In genomic region chr10:100017771-100018070, GRCm38 (mm10) we compare ENCODE assay signal across 9 mouse cellular contexts. TPM values are rescaled to one million over a fixed set of nuclear protein-coding genes. Genes with fewer than 3 reads are reported as not detected.
DNase-seq lines count a peak whose midpoint lies in the region; ATAC-seq and TF ChIP-seq lines count a peak whose summit lies in the region.
"Had no signal": no experiment of that assay in that cellular context is flagged by ENCODE, and none has a peak within 500 bp of the region (broad histone marks: within the 10 kb centered on the region; RNA-seq: fewer than 3 reads in every experiment).

No protein-coding gene starts in this region.

- H3K27me3 ChIP-seq in heart, adult 2 months (ENCODE audit: control insufficient read depth, insufficient read depth, low read length), result no peaks in the 10 kb centered on the region
- peaks cover 45% of the 10 kb centered on the region for H3K27me3 ChIP-seq in hindbrain, embryonic 12.5 days
- H3K27me3 ChIP-seq in midbrain, embryonic 11.5 days (ENCODE audit: control insufficient read depth, insufficient read depth, low read length), result peaks cover 90% of the 10 kb centered on the region

- no peak for ATAC-seq in hindbrain, embryonic 12.5 days (ENCODE audit: low FRiP score)
- no peak for ATAC-seq in midbrain, embryonic 11.5 days (ENCODE audit: low FRiP score)

- H3K9me3 ChIP-seq in hindbrain, embryonic 12.5 days (replicated peaks), result no peaks in the 10 kb centered on the region
- H3K9me3 ChIP-seq in midbrain, embryonic 11.5 days (ENCODE audit: control insufficient read depth, low read length), result no peaks in the 10 kb centered on the region

- peaks cover 9% of the 10 kb centered on the region for H3K4me1 ChIP-seq in heart, adult 2 months (ENCODE audit: control insufficient read depth, insufficient read depth, low read length)
- H3K4me1 ChIP-seq in cortical plate, adult 2 months (ENCODE audit: control insufficient read depth, insufficient read depth, low read length), result peaks cover 5% of the 10 kb centered on the region; the same call in 1 of the 2 replicates
- H3K4me1 ChIP-seq in hindbrain, embryonic 12.5 days, result peaks cover 23% of the 10 kb centered on the region
- peaks cover 11% of the 10 kb centered on the region for H3K4me1 ChIP-seq in midbrain, embryonic 11.5 days (ENCODE audit: control insufficient read depth, insufficient read depth, low read length)

- H3K79me2 ChIP-seq in heart, adult 2 months (replicated peaks; ENCODE audit: control insufficient read depth, insufficient read depth, low read length), result peaks cover 5% of the 10 kb centered on the region; the same call in 1 of the 2 replicates

- peak overlapping the region; percentile 99 for H3K4me2 ChIP-seq in hindbrain, embryonic 12.5 days (replicated peaks)
- H3K4me2 ChIP-seq in midbrain, embryonic 11.5 days, result 0 out of 2 replicates have a peak overlapping the region, but pooled peaks have one; percentile 8

- peak overlapping the region; percentile 92 for H3K9ac ChIP-seq in heart, adult 2 months (ENCODE audit: low read depth, low read length)
- no peak overlapping the region for H3K9ac ChIP-seq in hindbrain, embryonic 12.5 days
- H3K9ac ChIP-seq in midbrain, embryonic 11.5 days (ENCODE audit: low read length), result no peak overlapping the region

- no peak for TF ChIP-seq CTCF in heart, adult 2 months (IDR thresholded peaks at IDR 0.05)
- no peak for TF ChIP-seq CTCF in cortical plate, adult 2 months (IDR thresholded peaks at IDR 0.05; ENCODE audit: extremely low read depth, insufficient read depth, low read length)

- TF ChIP-seq EP300 in heart, adult 2 months (IDR thresholded peaks at IDR 0.05; ENCODE audit: insufficient read depth, low read depth, low read length), result no peak

- 37% methylated on average over 10 of the region's 10 CpGs for WGBS in heart, adult 2 months
- 6% methylated on average over 10 of the region's 10 CpGs for WGBS in hindbrain, embryonic 12.5 days
- WGBS in midbrain, embryonic 11.5 days, result 1% methylated on average over 10 of the region's 10 CpGs

- no peak for DNase-seq in heart, adult 2 months
- no peak for DNase-seq in heart, postnatal 36 days
- peak; percentile 92 for DNase-seq in midbrain, embryonic 11.5 days (ENCODE audit: low spot score, missing footprints)
- DNase-seq in adipocyte (ENCODE audit: low spot score), result no peak
- no peak for DNase-seq in cerebellum, adult 11 months
- no peak for DNase-seq in urinary bladder, postnatal 25 days (ENCODE audit: low spot score)
- DNase-seq: gastrocnemius, postnatal 25 days had no signal

- no peak; the same call in 1 of the 2 replicates for TF ChIP-seq POLR2A in heart, adult 2 months (IDR thresholded peaks at IDR 0.05; ENCODE audit: insufficient read depth, low read depth, low read length)
- TF ChIP-seq POLR2A in cortical plate, adult 2 months (IDR thresholded peaks at IDR 0.05; ENCODE audit: extremely low read depth, insufficient read depth, low read length), result no peak

- H3K27ac ChIP-seq in heart, adult 2 months, result peak overlapping the region; percentile 62
- peak overlapping the region; percentile 0; the same call in 1 of the 2 replicates for H3K27ac ChIP-seq in cortical plate, adult 2 months (ENCODE audit: insufficient read depth, low read length)
- H3K27ac ChIP-seq in hindbrain, embryonic 12.5 days, result no peak overlapping the region
- H3K27ac ChIP-seq in midbrain, embryonic 11.5 days (ENCODE audit: low read depth, low read length), result no peak overlapping the region

- H3K36me3 ChIP-seq in heart, adult 2 months (ENCODE audit: control insufficient read depth, insufficient read depth, low read length), result peaks cover 32% of the 10 kb centered on the region
- H3K36me3 ChIP-seq in hindbrain, embryonic 12.5 days, result no peaks in the 10 kb centered on the region
- no peaks in the 10 kb centered on the region for H3K36me3 ChIP-seq in midbrain, embryonic 11.5 days (ENCODE audit: control insufficient read depth, insufficient read depth, low read length)

- peak overlapping the region; percentile 93 for H3K4me3 ChIP-seq in heart, adult 2 months
- peak overlapping the region; percentile 95 for H3K4me3 ChIP-seq in cortical plate, adult 2 months (ENCODE audit: insufficient read depth, low read length)
- H3K4me3 ChIP-seq in hindbrain, embryonic 12.5 days, result peak overlapping the region; percentile 70
- H3K4me3 ChIP-seq in midbrain, embryonic 11.5 days (ENCODE audit: low read depth, low read length), result no peak overlapping the region

- intact Hi-C loops in heart, adult 2 months (cut with DNase I), result loop anchor here (2.0 to 10.0 kb wide), 6 partner anchors 50 to 375 kb away; partner anchors contain the start of gene Csl
- intact Hi-C loops in heart, postnatal 36 days (cut with DNase I), result loop anchor here (2.0 to 10.0 kb wide), 7 partner anchors 45 to 330 kb away; no protein-coding TSS in a partner anchor

RNA-seq across cellular contexts. Expression of gene Kitl, which starts 2.3 kb away (rescaled TPM):
- total RNA-seq in heart, adult 2 months (2021), result 10 to 100 TPM; 60.0 to 62.5 TPM
- 21.6 and 53.9 TPM in 2 replicates for polyA plus RNA-seq in heart, adult 2 months (2012; rRNA removed)
- total RNA-seq in heart, postnatal 36 days (2021), result 10 to 100 TPM; 60.9 to 70.1 TPM
- polyA plus RNA-seq in cortical plate, adult 2 months (2012; rRNA removed), result 20.5 and 21.2 TPM in 2 replicates
- 14.7 and 16.0 TPM in 2 replicates for polyA plus RNA-seq in hindbrain, embryonic 12.5 days (2016; fragmentation: Nextera tagmentation; extraction: Ambion mirVana)
- polyA plus RNA-seq in midbrain, embryonic 11.5 days (2014; fragmentation: Nextera tagmentation; extraction: Ambion mirVana), result 12.8 and 13.7 TPM in 2 replicates

Comparison
In these comparisons a context has a peak if more than half of its experiments do, and no peak if none do; other contexts are left out.
1. H3K27ac ChIP-seq: peak in heart, adult 2 months (single experiment) and cortical plate, adult 2 months (single experiment); none in hindbrain, embryonic 12.5 days (single experiment) and midbrain, embryonic 11.5 days (single experiment).